8 mouse cellular contexts compared by ENCODE assay signal in genomic region chr7:120843037-120843621, GRCm38 (mm10). TPM values are rescaled to one million over a fixed set of nuclear protein-coding genes. Genes with fewer than 3 reads are reported as not detected.
A peak's percentile ranks its signal among the peaks of the same experiment; 100 is the strongest.
DNase-seq lines count a peak whose midpoint lies in the region; ATAC-seq and TF ChIP-seq lines count a peak whose summit lies in the region.

No protein-coding gene starts in this region.

- in situ Hi-C loops in ES-E14 (cut with MboI; ENCODE audit: low sequenced_read_pairs in 2 of 2, unreplicated experiment in 2 of 2) = loop anchor here (5.0 to 10.0 kb wide), 2 partner anchors 69 to 72 kb away; partner anchors contain the start of gene Polr3e (in 1 of the 2)

- H3K27ac ChIP-seq in ES-E14 (ENCODE audit: insufficient read depth, low read depth, low read length, poor library complexity, severe bottlenecking) = no peak overlapping the region
- peak overlapping the region; percentile 99 for H3K27ac ChIP-seq in forebrain, embryonic 15.5 days (replicated peaks)
- H3K27ac ChIP-seq in layer of hippocampus, adult 2 months = peak overlapping the region; percentile 99
- peak overlapping the region; percentile 96 for H3K27ac ChIP-seq in olfactory bulb, adult 2 months (ENCODE audit: insufficient read depth, low read depth, low read length)
- H3K27ac ChIP-seq in thymus, adult 2 months (ENCODE audit: control insufficient read depth, insufficient read depth, low read length) = peak overlapping the region; percentile 87

- 1% methylated on average over 40 of the region's 40 CpGs for WGBS in forebrain, embryonic 15.5 days
- under 1% methylated on average over 40 of the region's 40 CpGs for WGBS in lung, adult 2 months
- WGBS in olfactory bulb, adult 2 months = under 1% methylated on average over 40 of the region's 40 CpGs
- WGBS in thymus, adult 2 months = under 1% methylated on average over 40 of the region's 40 CpGs

- H3K9ac ChIP-seq in ES-E14 (ENCODE audit: insufficient read depth, low read depth, low read length, poor library complexity, severe bottlenecking) = peak overlapping the region; percentile 66
- peak overlapping the region; percentile 93 for H3K9ac ChIP-seq in forebrain, embryonic 15.5 days (replicated peaks)

- peak overlapping the region; percentile 73 for H3K4me2 ChIP-seq in forebrain, embryonic 15.5 days (replicated peaks)

- H3K9me3 ChIP-seq in ES-E14 (ENCODE audit: control insufficient read depth, insufficient read depth, low read depth, low read length) = no peaks in the 10 kb centered on the region
- no peaks in the 10 kb centered on the region for H3K9me3 ChIP-seq in forebrain, embryonic 15.5 days

- DNase-seq in ES-E14 (ENCODE audit: low read depth, low spot score) = no peak
- peak; percentile 90 for DNase-seq in cerebellum, adult 11-12 months
- DNase-seq in heart, postnatal 25 days (ENCODE audit: low spot score) = peak; percentile 79
- DNase-seq in layer of hippocampus, adult 2 months (ENCODE audit: low spot score in 2 of 2) = peak; percentile 88 to 90
- peak; percentile 62 for DNase-seq in lung, adult 2 months
- DNase-seq in thymus, adult 2 months = peak; percentile 82

- no peaks in the 10 kb centered on the region for H3K27me3 ChIP-seq in forebrain, embryonic 15.5 days
- no peaks in the 10 kb centered on the region for H3K27me3 ChIP-seq in thymus, adult 2 months (ENCODE audit: control insufficient read depth, insufficient read depth, low read length)

- no peak for TF ChIP-seq CTCF in layer of hippocampus, adult 2 months (conservative IDR thresholded peaks at IDR 0.05)
- no peak for TF ChIP-seq CTCF in lung, adult 2 months (IDR thresholded peaks at IDR 0.05; ENCODE audit: insufficient read depth, low read length)
- TF ChIP-seq CTCF in olfactory bulb, adult 2 months (IDR thresholded peaks at IDR 0.05; ENCODE audit: insufficient read depth, low read depth, low read length) = no peak
- TF ChIP-seq CTCF in thymus, adult 2 months (IDR thresholded peaks at IDR 0.05; ENCODE audit: borderline replicate concordance, control insufficient read depth, extremely low read depth, insufficient read depth, low read length, poor library complexity) = no peak

- H3K4me1 ChIP-seq in ES-E14 (ENCODE audit: control insufficient read depth in 2 of 2, insufficient read depth in 2 of 2, low read length in 2 of 2, poor library complexity in 1 of 2) = peaks cover 6 to 8% of the 10 kb centered on the region in 2 experiments; a peak in 3 of 4 replicates
- H3K4me1 ChIP-seq in forebrain, embryonic 15.5 days = peaks cover 20% of the 10 kb centered on the region
- H3K4me1 ChIP-seq in lung, adult 2 months (ENCODE audit: control insufficient read depth, insufficient read depth, low read length) = 0 out of 2 replicates have a peak, but pooled peaks cover 4% of the 10 kb centered on the region
- H3K4me1 ChIP-seq in olfactory bulb, adult 2 months (ENCODE audit: control insufficient read depth, insufficient read depth, low read length) = peaks cover 21% of the 10 kb centered on the region
- peaks cover 21% of the 10 kb centered on the region for H3K4me1 ChIP-seq in thymus, adult 2 months (replicated peaks; ENCODE audit: control insufficient read depth, insufficient read depth, low read length)

- intact Hi-C loops in heart, postnatal 25 days (cut with DNase I) = no loop called here

- TF ChIP-seq POLR2A in lung, adult 2 months (IDR thresholded peaks at IDR 0.05; ENCODE audit: borderline replicate concordance, extremely low read depth, low read depth, low read length) = peak; percentile 34; the same call in 1 of the 2 replicates
- TF ChIP-seq POLR2A in olfactory bulb, adult 2 months (IDR thresholded peaks at IDR 0.05; ENCODE audit: insufficient read depth, low read depth, low read length) = no peak
- TF ChIP-seq POLR2A in thymus, adult 2 months (IDR thresholded peaks at IDR 0.05; ENCODE audit: control insufficient read depth, extremely low read depth, insufficient read depth, low read length, poor library complexity) = no peak

- H3K36me3 ChIP-seq in ES-E14 (ENCODE audit: control insufficient read depth, insufficient read depth, low read length, poor library complexity, severe bottlenecking) = no peaks in the 10 kb centered on the region
- H3K36me3 ChIP-seq in forebrain, embryonic 15.5 days = no peaks in the 10 kb centered on the region
- no peaks in the 10 kb centered on the region for H3K36me3 ChIP-seq in thymus, adult 2 months (ENCODE audit: control insufficient read depth, insufficient read depth, low read length)

- peak overlapping the region; percentile 74 to 79 for H3K4me3 ChIP-seq in ES-E14 (ENCODE audit: insufficient read depth in 1 of 2, low read depth in 1 of 2, low read length in 2 of 2, poor library complexity in 1 of 2, severe bottlenecking in 1 of 2)
- H3K4me3 ChIP-seq in forebrain, embryonic 15.5 days = peak overlapping the region; percentile 78
- H3K4me3 ChIP-seq in layer of hippocampus, adult 2 months = peak overlapping the region; percentile 74
- peak overlapping the region; percentile 53 for H3K4me3 ChIP-seq in lung, adult 2 months (replicated peaks; ENCODE audit: extremely low read depth, low read depth, low read length)
- peak overlapping the region; percentile 83 for H3K4me3 ChIP-seq in olfactory bulb, adult 2 months (ENCODE audit: insufficient read depth, low read depth, low read length)
- H3K4me3 ChIP-seq in thymus, adult 2 months (ENCODE audit: control insufficient read depth, insufficient read depth, low read length) = peak overlapping the region; percentile 82

- ATAC-seq in forebrain, embryonic 15.5 days (replicated peaks) = peak; percentile 88

TF ChIP-seq in ES-E14, 5 proteins besides CTCF, POLR2A, EP300 and RAD21:
- TF ChIP-seq ZNF384 (IDR thresholded peaks at IDR 0.05; ENCODE audit: low read depth, low read length) = no peak
- no peak for TF ChIP-seq ZC3H11A (IDR thresholded peaks at IDR 0.05; ENCODE audit: borderline replicate concordance, low read depth, low read length)
- TF ChIP-seq HCFC1 (IDR thresholded peaks at IDR 0.05; ENCODE audit: borderline replicate concordance, insufficient read depth, low read length) = no peak
- no peak for TF ChIP-seq CHD2 (IDR thresholded peaks at IDR 0.05; ENCODE audit: low read depth, low read length)
- TF ChIP-seq MAFK (IDR thresholded peaks at IDR 0.05; ENCODE audit: insufficient read depth, low read depth, low read length) = no peak

RNA-seq across cellular contexts. Expression of gene Eef2k, which starts 0.5 kb away (rescaled TPM):
- 13.6 and 32.9 TPM in 2 replicates for total RNA-seq in ES-E14 (2012; rRNA removed)
- polyA plus RNA-seq in forebrain, embryonic 15.5 days (2015; fragmentation: Nextera tagmentation; extraction: Ambion mirVana) = 33.7 and 35.1 TPM in 2 replicates
- 10 to 100 TPM; 27.7 to 32.5 TPM for total RNA-seq in heart, postnatal 25 days (2021)
- total RNA-seq in layer of hippocampus, adult 2 months (2021) = 10 to 100 TPM; 32.5 to 32.8 TPM
- polyA plus RNA-seq in lung, adult 2 months (2012; rRNA removed) = 12.0 and 13.9 TPM in 2 replicates
- not detected in 2 replicates for polyA plus RNA-seq in olfactory bulb, adult 2 months (2012; ENCODE audit: insufficient read depth, insufficient read length, low replicate concordance, missing spikeins)
- 26.2 and 29.5 TPM in 2 replicates for polyA plus RNA-seq in thymus, adult 2 months (2012; rRNA removed)

RNA-seq across cellular contexts. Expression of gene Gm5737, which starts 31.0 kb away (rescaled TPM):
- not detected in 2 replicates for total RNA-seq in ES-E14 (2012; rRNA removed)
- polyA plus RNA-seq in forebrain, embryonic 15.5 days (2015; fragmentation: Nextera tagmentation; extraction: Ambion mirVana) = not detected in 2 replicates
- total RNA-seq in heart, postnatal 25 days (2021) = not detected
- under 1 TPM in 1 of 2 experiments, not detected in 1; 0.37 TPM for total RNA-seq in layer of hippocampus, adult 2 months (2021)
- polyA plus RNA-seq in lung, adult 2 months (2012; rRNA removed) = 0.58 and 0.83 TPM in 2 replicates
- polyA plus RNA-seq in olfactory bulb, adult 2 months (2012; ENCODE audit: insufficient read depth, insufficient read length, low replicate concordance, missing spikeins) = not detected in 2 replicates
- polyA plus RNA-seq in thymus, adult 2 months (2012; rRNA removed) = 0.08 TPM in 1 of 2 replicates, not detected in the other

Comparison
In these comparisons a context has a peak if more than half of its experiments do, and no peak if none do; other contexts are left out.
1. RNA of gene Eef2k, which starts 0.5 kb away (polyA plus RNA-seq): 33.7 to 35.1 TPM in forebrain, embryonic 15.5 days, 26.2 to 29.5 TPM in thymus, adult 2 months and 12.0 to 13.9 TPM in lung, adult 2 months; not detected in olfactory bulb, adult 2 months; every median in the first group is over 10 times any median in the second.
2. Peak in every context shown above with its lines, with median percentiles within 50 percentile points of each other: H3K4me3 ChIP-seq.